Mouse (Mus musculus): ENCODE results near the gene Ntrk3.

DNA sequence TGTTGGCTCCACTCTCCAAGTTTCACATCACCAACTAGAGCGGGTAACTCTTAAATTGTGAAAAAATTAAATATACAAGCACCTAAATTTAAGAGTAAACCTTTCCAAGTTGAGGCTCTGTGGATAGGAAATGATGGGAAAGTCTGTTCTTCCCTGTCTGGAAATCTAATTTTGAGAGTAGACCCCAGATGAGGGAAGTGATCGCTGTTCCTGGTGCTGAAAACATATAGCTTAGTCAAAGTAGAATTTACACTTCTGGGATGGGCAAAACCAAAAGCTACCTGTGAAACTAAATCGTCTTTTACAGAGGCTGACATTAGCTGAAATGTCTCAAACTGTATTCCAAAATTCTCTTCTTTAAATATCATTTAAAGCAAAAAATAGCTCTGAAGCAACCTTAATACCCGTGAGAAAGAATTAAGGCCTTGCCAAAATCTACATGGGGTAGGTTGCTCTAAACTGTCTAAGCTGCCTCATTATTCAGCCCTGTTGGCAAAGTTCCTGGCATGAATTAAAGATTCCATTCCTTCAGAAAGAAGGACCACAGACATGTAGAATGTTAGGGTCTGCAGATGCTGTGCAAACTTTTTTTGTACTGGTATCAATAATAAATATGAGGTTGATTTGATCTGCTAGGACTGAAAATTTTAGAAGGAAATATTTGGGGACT, 557.7 kb downstream of the Ntrk3 start:
- no peak for TF ChIP-seq CTCF (IDR thresholded peaks at IDR 0.05; ENCODE audit: insufficient read depth, low read length)
- TF ChIP-seq POLR2A (IDR thresholded peaks at IDR 0.05; ENCODE audit: borderline replicate concordance, extremely low read depth, low read depth, low read length), result no peak

Measured in lung, adult 2 months (tissue).